Mouse (Mus musculus): ENCODE measurements around the gene Fam19a3. TPM values are rescaled to one million over a fixed set of nuclear protein-coding genes. Genes with fewer than 3 reads are reported as not detected.
A peak's percentile ranks its signal among the peaks of the same experiment; 100 is the strongest.

Fam19a3 gene
- polyA plus RNA-seq, 1 experiment from 2014 or later: 1.8 TPM

DNA sequence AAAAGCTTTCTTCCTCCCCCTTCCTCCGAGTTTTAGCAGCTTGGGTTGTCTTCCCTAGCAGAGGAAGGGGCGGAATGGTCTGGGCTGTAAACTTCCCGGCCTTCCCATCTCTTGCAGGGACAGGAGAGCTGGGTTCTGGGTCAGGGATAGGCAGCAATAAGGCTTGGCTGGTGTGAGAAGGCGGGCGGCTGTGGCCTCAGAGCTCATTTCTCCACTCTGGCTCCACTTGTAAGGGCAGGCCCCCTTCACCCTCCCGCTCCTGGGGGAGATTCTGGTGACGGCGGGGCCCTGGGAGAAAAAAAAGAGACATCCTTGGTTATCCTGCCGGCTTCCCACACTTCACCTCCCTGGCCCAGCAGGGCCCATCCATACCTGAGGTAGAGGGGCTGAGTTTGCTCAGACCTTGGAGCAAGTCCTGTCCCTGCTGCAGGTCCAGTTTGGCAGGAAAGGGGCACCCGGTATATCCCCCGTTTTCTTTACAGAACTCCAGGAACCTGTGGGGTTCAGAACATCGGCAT, 13.4 kb upstream of the Fam19a3 start:
- peaks cover 43% of the 10 kb centered on the region for H3K36me3 ChIP-seq (ENCODE audit: control insufficient read depth, insufficient read depth)
- H3K27me3 ChIP-seq (ENCODE audit: control insufficient read depth, insufficient read depth, low read length): no peaks in the 10 kb centered on the region
- no peak overlapping the region for H3K9ac ChIP-seq (ENCODE audit: low read length)
- H3K9me3 ChIP-seq (replicated peaks; ENCODE audit: control insufficient read depth, low read length): no peaks in the 10 kb centered on the region
- H3K27ac ChIP-seq (ENCODE audit: low read length): peak overlapping the region; percentile 64
- WGBS: 45% methylated on average over 12 of the region's 12 CpGs
- peaks cover 61% of the 10 kb centered on the region for H3K4me1 ChIP-seq (ENCODE audit: control insufficient read depth, insufficient read depth, low read length)
- no peak overlapping the region for H3K4me2 ChIP-seq (ENCODE audit: low read depth, low read length)
- no peak overlapping the region for H3K4me3 ChIP-seq (ENCODE audit: low read length)
- no peak for ATAC-seq (replicated peaks; ENCODE audit: extremely low read depth, insufficient read depth, low FRiP score)

- no peaks in the 10 kb centered on the region for H3K9me3 ChIP-seq (replicated peaks; ENCODE audit: control insufficient read depth, low read length)
- H3K9ac ChIP-seq (ENCODE audit: low read length): peak overlapping the region; percentile 50
- peak overlapping the region; percentile 93 for H3K27ac ChIP-seq (ENCODE audit: low read length)
- peaks cover 36% of the 10 kb centered on the region for H3K36me3 ChIP-seq (ENCODE audit: control insufficient read depth, insufficient read depth)
- peak overlapping the region; percentile 33 for H3K4me2 ChIP-seq (ENCODE audit: low read depth, low read length)
- peaks cover 63% of the 10 kb centered on the region for H3K4me1 ChIP-seq (ENCODE audit: control insufficient read depth, insufficient read depth, low read length)
- H3K4me3 ChIP-seq (ENCODE audit: low read length): no peak overlapping the region
- H3K27me3 ChIP-seq (ENCODE audit: control insufficient read depth, insufficient read depth, low read length): no peaks in the 10 kb centered on the region
- 35% methylated on average over 20 of the region's 20 CpGs for WGBS
- peak; percentile 94 for ATAC-seq (replicated peaks; ENCODE audit: extremely low read depth, insufficient read depth, low FRiP score)
Measured at GRCm38 (mm10) chr3:104793871-104794828, 12.5 kb upstream of the Fam19a3 start.

DNA sequence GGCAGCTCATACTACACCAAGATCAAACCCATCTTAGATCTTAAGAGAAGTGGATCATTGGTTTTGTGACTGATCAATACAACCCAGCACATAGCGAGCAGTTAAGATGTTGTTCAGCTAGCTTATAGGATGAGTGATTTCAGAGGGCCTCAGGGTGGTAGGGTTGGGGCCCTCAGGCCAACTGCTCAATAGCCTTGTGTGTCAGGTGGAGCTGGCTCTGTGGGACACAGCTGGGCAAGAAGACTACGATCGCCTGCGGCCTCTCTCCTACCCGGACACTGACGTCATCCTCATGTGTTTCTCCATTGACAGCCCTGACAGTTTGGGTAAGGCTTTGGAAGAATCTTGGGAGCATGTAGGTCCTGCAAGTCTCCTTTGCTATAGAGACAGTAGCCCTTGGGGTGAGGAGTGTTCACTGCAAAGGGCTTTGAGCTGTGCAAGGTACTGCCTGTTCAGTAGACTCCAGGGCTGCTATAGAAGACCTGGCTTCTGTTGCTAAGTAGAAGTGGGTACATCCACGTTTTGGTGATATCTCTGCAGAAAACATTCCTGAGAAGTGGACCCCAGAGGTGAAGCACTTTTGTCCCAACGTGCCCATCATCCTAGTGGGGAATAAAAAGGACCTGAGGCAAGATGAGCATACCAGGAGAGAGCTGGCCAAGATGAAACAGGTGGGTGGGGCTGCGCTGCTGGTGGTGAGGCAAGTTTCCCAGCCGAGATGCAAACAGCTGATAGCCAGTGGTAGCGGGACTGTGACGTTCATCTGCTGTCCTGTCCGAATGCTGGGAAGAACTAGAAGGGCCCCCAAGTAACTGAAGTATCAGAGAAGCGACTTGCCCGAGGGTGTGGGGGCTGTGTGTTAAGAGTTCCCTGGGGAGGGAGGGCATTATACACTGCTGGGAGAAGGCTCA, 11.0 kb upstream of the Fam19a3 start:
- peaks cover 68% of the 10 kb centered on the region for H3K4me1 ChIP-seq (ENCODE audit: control insufficient read depth, insufficient read depth, low read length)
- H3K27me3 ChIP-seq (ENCODE audit: control insufficient read depth, insufficient read depth, low read length): no peaks in the 10 kb centered on the region
- H3K4me3 ChIP-seq (ENCODE audit: low read length): no peak overlapping the region
- H3K36me3 ChIP-seq (ENCODE audit: control insufficient read depth, insufficient read depth): peaks cover 32% of the 10 kb centered on the region
- 53% methylated on average over 15 of the region's 15 CpGs for WGBS
- no peaks in the 10 kb centered on the region for H3K9me3 ChIP-seq (replicated peaks; ENCODE audit: control insufficient read depth, low read length)
- no peak overlapping the region for H3K9ac ChIP-seq (ENCODE audit: low read length)
- ATAC-seq (replicated peaks; ENCODE audit: extremely low read depth, insufficient read depth, low FRiP score): no peak
- H3K4me2 ChIP-seq (ENCODE audit: low read depth, low read length): 0 out of 2 replicates have a peak overlapping the region, but pooled peaks have one; percentile 82
- H3K27ac ChIP-seq (ENCODE audit: low read length): no peak overlapping the region

GRCm38 (mm10) chr3:104791671-104792070, 10.0 kb upstream of the Fam19a3 start:
- WGBS: 87% methylated on average over 8 of the region's 8 CpGs
- Histone ChIP-seq H3K4me3 (ENCODE audit: low read length) (peak overlapping the region; percentile 83; the same call in 1 of the 2 replicates), H3K4me1 (ENCODE audit: control insufficient read depth, insufficient read depth, low read length) (peaks cover 68% of the 10 kb centered on the region), H3K36me3 (ENCODE audit: control insufficient read depth, insufficient read depth) (peaks cover 24% of the 10 kb centered on the region), H3K27me3 (ENCODE audit: control insufficient read depth, insufficient read depth, low read length) (no peaks in the 10 kb centered on the region), H3K4me2 (ENCODE audit: low read depth, low read length) (peak overlapping the region; percentile 82), H3K9me3 (replicated peaks; ENCODE audit: control insufficient read depth, low read length) (no peaks in the 10 kb centered on the region), H3K27ac (ENCODE audit: low read length) (no peak overlapping the region; the same call in 1 of the 2 replicates), H3K9ac (ENCODE audit: low read length) (no peak overlapping the region)
- ATAC-seq (replicated peaks; ENCODE audit: extremely low read depth, insufficient read depth, low FRiP score): no peak

GRCm38 (mm10) chr3:104791017-104791416, 9.4 kb upstream of the Fam19a3 start:
- Histone ChIP-seq H3K4me1 (ENCODE audit: control insufficient read depth, insufficient read depth, low read length) (peaks cover 65% of the 10 kb centered on the region), H3K36me3 (ENCODE audit: control insufficient read depth, insufficient read depth) (peaks cover 19% of the 10 kb centered on the region), H3K27me3 (ENCODE audit: control insufficient read depth, insufficient read depth, low read length) (no peaks in the 10 kb centered on the region), H3K4me3 (ENCODE audit: low read length) (peak overlapping the region; percentile 83), H3K27ac (ENCODE audit: low read length) (peak overlapping the region; percentile 86), H3K9ac (ENCODE audit: low read length) (peak overlapping the region; percentile 88), H3K9me3 (replicated peaks; ENCODE audit: control insufficient read depth, low read length) (no peaks in the 10 kb centered on the region), H3K4me2 (ENCODE audit: low read depth, low read length) (peak overlapping the region; percentile 82)
- no peak for ATAC-seq (replicated peaks; ENCODE audit: extremely low read depth, insufficient read depth, low FRiP score)
- WGBS: 29% methylated on average over 4 of the region's 4 CpGs

- 17% methylated on average over 6 of the region's 6 CpGs for WGBS
- Histone ChIP-seq H3K9ac (ENCODE audit: low read length) (peak overlapping the region; percentile 88), H3K4me2 (ENCODE audit: low read depth, low read length) (peak overlapping the region; percentile 82), H3K27ac (ENCODE audit: low read length) (peak overlapping the region; percentile 86), H3K36me3 (ENCODE audit: control insufficient read depth, insufficient read depth) (peaks cover 13% of the 10 kb centered on the region), H3K9me3 (replicated peaks; ENCODE audit: control insufficient read depth, low read length) (no peaks in the 10 kb centered on the region), H3K4me3 (ENCODE audit: low read length) (peak overlapping the region; percentile 83), H3K27me3 (ENCODE audit: control insufficient read depth, insufficient read depth, low read length) (no peaks in the 10 kb centered on the region), H3K4me1 (ENCODE audit: control insufficient read depth, insufficient read depth, low read length) (peaks cover 60% of the 10 kb centered on the region)
- no peak for ATAC-seq (replicated peaks; ENCODE audit: extremely low read depth, insufficient read depth, low FRiP score)
Measured at GRCm38 (mm10) chr3:104790401-104790937, 8.8 kb upstream of the Fam19a3 start.

DNA sequence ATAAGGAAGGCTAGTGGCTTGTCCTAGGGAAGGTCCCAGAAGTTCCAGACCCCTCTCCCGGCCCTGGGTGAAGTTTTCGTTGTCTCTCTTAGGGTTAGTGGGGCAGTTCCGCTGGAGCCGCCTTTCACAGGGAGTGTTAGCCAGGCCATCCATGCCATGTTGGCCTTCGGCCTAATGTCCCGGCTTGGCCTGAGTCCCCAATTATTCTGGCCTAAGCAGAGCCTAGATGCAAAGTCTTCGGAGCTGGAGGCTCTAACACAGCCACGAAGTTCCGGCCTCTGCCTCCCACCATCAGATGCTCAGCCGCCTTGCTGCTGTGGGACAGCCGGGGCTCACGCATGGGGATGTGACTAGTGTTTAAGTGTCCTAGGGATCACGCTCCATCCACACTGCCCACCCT, 8.2 kb upstream of the Fam19a3 start:
- Histone ChIP-seq H3K36me3 (ENCODE audit: control insufficient read depth, insufficient read depth) (peaks cover 9% of the 10 kb centered on the region), H3K4me2 (ENCODE audit: low read depth, low read length) (peak overlapping the region; percentile 82), H3K9ac (ENCODE audit: low read length) (peak overlapping the region; percentile 88), H3K9me3 (replicated peaks; ENCODE audit: control insufficient read depth, low read length) (no peaks in the 10 kb centered on the region), H3K4me3 (ENCODE audit: low read length) (peak overlapping the region; percentile 83), H3K4me1 (ENCODE audit: control insufficient read depth, insufficient read depth, low read length) (peaks cover 53% of the 10 kb centered on the region), H3K27ac (ENCODE audit: low read length) (peak overlapping the region; percentile 86), H3K27me3 (ENCODE audit: control insufficient read depth, insufficient read depth, low read length) (no peaks in the 10 kb centered on the region)
- 13% methylated on average over 13 of the region's 13 CpGs for WGBS
- no peak for ATAC-seq (replicated peaks; ENCODE audit: extremely low read depth, insufficient read depth, low FRiP score)

DNA sequence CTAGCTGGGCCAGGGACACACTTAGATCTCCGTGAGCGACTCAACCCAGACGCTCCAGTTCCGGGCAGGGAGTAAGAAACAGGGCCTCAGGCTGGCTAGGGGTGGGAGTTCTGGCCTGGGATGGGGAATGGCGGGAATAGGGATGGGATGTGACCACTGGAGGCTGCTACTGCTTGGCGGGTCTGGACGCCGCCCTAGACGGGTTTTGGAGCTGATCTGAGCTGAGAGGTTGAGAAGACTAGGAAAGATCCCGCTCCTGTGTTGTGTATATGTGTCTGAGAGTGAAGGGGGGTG, 7.6 kb upstream of the Fam19a3 start:
- H3K4me3 ChIP-seq (ENCODE audit: low read length): peak overlapping the region; percentile 83
- WGBS: 5% methylated on average over 10 of the region's 10 CpGs
- peak overlapping the region; percentile 86 for H3K27ac ChIP-seq (ENCODE audit: low read length)
- H3K36me3 ChIP-seq (ENCODE audit: control insufficient read depth, insufficient read depth): peaks cover 9% of the 10 kb centered on the region
- H3K9ac ChIP-seq (ENCODE audit: low read length): peak overlapping the region; percentile 88
- peak overlapping the region; percentile 82 for H3K4me2 ChIP-seq (ENCODE audit: low read depth, low read length)
- 0 out of 2 replicates have a peak, but pooled peaks have one; percentile 4 for ATAC-seq (replicated peaks; ENCODE audit: extremely low read depth, insufficient read depth, low FRiP score)
- peaks cover 50% of the 10 kb centered on the region for H3K4me1 ChIP-seq (ENCODE audit: control insufficient read depth, insufficient read depth, low read length)
- no peaks in the 10 kb centered on the region for H3K9me3 ChIP-seq (replicated peaks; ENCODE audit: control insufficient read depth, low read length)
- H3K27me3 ChIP-seq (ENCODE audit: control insufficient read depth, insufficient read depth, low read length): no peaks in the 10 kb centered on the region
